Mouse (Mus musculus): ENCODE results near the gene RPS10-NUDT3. TPM values are rescaled to one million over a fixed set of nuclear protein-coding genes. Genes with fewer than 3 reads are reported as not detected.

The RPS10-NUDT3 gene
- polyA plus RNA-seq, 1 experiment from 2014 or later: not detected

DNA sequence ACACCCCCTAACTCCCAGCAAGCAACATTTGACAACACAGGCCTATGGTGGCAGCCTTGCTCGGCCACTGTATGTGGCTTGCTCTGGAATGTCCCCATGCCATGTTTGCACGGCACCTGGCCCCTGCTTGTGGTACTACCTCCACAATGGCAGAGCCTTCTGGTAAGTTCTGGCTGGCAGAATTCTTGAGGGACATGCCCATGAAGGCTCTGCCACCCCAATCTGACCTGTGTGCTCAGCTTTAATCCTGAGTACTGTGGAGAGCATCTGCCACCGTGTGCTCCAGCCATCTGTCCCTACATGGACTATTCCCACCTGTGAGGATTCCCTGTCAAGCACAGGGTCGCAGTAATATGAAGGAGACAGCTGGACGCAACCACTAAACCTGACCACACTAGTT is 34.2 kb downstream of the RPS10-NUDT3 start:
- H3K27me3 ChIP-seq (replicated peaks): no peaks in the 10 kb centered on the region
- no peak overlapping the region for H3K4me2 ChIP-seq
- ATAC-seq (ENCODE audit: insufficient read depth, low FRiP score, low read depth): no peak
- H3K27ac ChIP-seq: no peak overlapping the region
- H3K9me3 ChIP-seq: no peaks in the 10 kb centered on the region
- H3K9ac ChIP-seq: no peak overlapping the region
- H3K4me1 ChIP-seq: 0 out of 2 replicates have a peak, but pooled peaks cover 8% of the 10 kb centered on the region
- no peak overlapping the region for H3K4me3 ChIP-seq (replicated peaks)
- 74% methylated on average over 5 of the region's 5 CpGs for WGBS
- H3K36me3 ChIP-seq: peaks cover 8% of the 10 kb centered on the region

DNA sequence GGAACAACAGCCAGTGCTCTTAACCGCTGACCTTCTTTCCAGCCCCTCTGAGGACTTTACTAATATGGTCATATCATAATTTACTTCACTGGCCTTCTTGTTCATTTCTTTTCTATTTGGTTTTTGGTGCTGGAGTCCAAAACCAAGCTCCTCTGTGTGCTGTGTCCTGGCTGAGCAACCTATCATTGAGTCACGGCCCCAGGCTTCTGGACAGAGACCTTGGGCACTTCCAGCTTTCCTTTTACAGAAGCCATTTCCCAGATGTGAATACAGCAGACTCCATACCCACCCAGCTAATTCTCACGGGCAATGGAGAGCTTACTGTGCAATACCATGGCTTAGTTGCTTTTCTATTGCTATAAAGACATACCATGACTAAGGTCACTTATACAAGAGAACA is 34.7 kb downstream of the RPS10-NUDT3 start:
- Histone ChIP-seq H3K4me2 (no peak overlapping the region), H3K9ac (no peak overlapping the region), H3K27ac (no peak overlapping the region), H3K27me3 (replicated peaks) (no peaks in the 10 kb centered on the region), H3K36me3 (peaks cover 14% of the 10 kb centered on the region), H3K4me1 (0 out of 2 replicates have a peak, but pooled peaks cover 8% of the 10 kb centered on the region), H3K4me3 (replicated peaks) (no peak overlapping the region), H3K9me3 (no peaks in the 10 kb centered on the region)
- 76% methylated on average over 3 of the region's 3 CpGs for WGBS
- ATAC-seq (ENCODE audit: insufficient read depth, low FRiP score, low read depth): no peak

DNA sequence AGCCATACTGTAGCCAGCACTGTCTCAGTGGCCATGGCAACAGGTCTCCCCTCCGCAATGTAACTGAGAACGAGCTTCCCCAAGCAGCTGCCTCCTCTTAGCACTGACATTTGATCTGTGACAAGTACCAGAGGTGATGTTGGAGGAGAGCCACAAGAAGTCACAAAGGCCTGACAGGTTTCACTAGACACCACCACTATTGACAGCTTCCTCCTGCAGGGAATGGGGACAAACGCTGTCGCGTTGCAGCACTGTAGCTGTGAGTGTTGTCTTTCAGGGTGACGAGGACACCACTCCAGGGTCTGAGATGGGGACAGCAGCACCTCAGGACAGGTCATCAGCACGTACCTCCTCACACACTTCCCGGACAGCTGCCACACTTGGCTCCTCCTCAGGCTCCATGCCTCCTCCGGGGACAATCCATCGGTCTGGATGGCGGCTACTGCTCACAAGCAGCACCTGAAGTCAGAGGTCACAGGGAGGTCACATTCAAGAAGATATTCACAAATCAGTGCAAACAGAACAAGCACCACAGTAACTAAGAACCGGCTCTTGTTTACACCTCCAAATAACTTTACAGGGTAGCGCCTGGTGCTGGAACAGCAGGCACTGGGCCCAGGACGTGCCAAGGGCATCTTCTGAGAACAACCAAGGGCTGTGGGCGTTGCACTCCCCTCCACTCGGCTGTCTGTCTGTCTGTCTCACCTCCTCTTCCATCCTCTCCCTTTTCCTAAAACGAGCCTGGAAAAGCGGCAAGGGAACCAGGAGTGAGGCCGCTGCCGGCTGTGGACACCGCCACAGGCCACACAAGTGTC is 38.4 kb downstream of the RPS10-NUDT3 start:
- Histone ChIP-seq H3K27me3 (replicated peaks) (no peaks in the 10 kb centered on the region), H3K4me2 (no peak overlapping the region), H3K4me1 (peaks cover 5% of the 10 kb centered on the region; the same call in 1 of the 2 replicates), H3K27ac (no peak overlapping the region), H3K9me3 (no peaks in the 10 kb centered on the region), H3K4me3 (replicated peaks) (no peak overlapping the region), H3K36me3 (peaks cover 39% of the 10 kb centered on the region), H3K9ac (no peak overlapping the region)
- ATAC-seq (ENCODE audit: insufficient read depth, low FRiP score, low read depth): no peak
- 60% methylated on average over 21 of the region's 21 CpGs for WGBS

DNA sequence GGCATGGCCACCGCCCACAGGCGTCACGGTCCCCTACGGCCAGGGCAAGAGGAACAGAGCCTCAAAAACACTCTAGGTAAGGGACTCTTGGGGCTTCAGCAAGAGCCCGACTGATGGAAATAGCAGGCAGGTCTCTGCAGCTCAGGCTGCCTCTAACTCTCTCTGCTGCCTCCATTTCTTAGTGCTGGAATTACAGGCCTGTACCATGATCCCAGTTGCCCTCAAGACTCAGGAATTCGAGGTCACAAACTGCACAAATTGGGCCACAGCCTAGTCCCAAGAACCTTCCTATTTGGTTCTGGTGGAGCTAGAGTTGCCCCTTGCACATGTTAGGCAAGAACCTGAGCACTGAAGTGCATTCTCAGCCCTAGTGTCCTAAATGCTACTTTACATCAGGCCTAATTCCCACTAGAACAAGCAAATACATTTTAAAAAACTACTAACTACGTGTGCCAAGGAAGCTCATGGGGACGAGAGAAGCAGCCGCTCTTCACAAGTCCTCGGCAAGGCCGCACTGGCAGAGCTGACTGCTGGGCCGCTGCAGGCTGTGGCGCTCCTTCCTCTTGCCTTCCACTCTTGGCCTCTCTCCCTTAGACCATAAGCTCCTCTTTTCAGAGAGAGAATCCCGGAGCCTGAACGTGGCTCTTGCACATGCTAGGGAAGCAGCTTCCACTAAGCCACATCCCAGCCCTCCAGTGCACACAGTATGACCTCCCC is 39.2 kb downstream of the RPS10-NUDT3 start:
- Histone ChIP-seq H3K9ac (no peak overlapping the region), H3K4me3 (replicated peaks) (no peak overlapping the region), H3K27ac (no peak overlapping the region), H3K9me3 (no peaks in the 10 kb centered on the region), H3K4me1 (peaks cover 5% of the 10 kb centered on the region; the same call in 1 of the 2 replicates), H3K4me2 (no peak overlapping the region), H3K27me3 (replicated peaks) (no peaks in the 10 kb centered on the region), H3K36me3 (peaks cover 39% of the 10 kb centered on the region)
- ATAC-seq (ENCODE audit: insufficient read depth, low FRiP score, low read depth): no peak
- WGBS: 82% methylated on average over 15 of the region's 15 CpGs

DNA sequence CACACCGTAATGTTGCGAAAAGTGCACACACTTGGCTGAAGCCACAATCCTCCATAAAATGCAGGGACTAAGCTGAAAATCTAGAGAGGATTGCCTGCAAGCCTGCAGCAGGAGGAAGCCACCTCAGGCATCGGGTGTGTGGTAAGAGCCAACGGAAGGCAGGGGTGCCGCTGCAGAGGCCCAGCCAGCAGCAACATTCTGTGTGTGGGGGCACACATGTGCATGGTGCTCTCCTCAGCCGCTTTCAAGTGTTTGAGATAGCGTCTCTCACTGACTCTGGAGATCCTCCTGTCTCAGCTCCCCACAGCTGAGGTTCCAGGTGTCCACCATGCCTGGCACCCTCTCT is 42.5 kb downstream of the RPS10-NUDT3 start:
- Histone ChIP-seq H3K4me2 (no peak overlapping the region), H3K36me3 (peaks cover 44% of the 10 kb centered on the region), H3K9me3 (no peaks in the 10 kb centered on the region), H3K4me3 (replicated peaks) (no peak overlapping the region), H3K9ac (no peak overlapping the region), H3K4me1 (peaks cover 8% of the 10 kb centered on the region), H3K27ac (no peak overlapping the region), H3K27me3 (replicated peaks) (no peaks in the 10 kb centered on the region)
- 95% methylated on average over 7 of the region's 7 CpGs for WGBS
- no peak for ATAC-seq (ENCODE audit: insufficient read depth, low FRiP score, low read depth)

DNA sequence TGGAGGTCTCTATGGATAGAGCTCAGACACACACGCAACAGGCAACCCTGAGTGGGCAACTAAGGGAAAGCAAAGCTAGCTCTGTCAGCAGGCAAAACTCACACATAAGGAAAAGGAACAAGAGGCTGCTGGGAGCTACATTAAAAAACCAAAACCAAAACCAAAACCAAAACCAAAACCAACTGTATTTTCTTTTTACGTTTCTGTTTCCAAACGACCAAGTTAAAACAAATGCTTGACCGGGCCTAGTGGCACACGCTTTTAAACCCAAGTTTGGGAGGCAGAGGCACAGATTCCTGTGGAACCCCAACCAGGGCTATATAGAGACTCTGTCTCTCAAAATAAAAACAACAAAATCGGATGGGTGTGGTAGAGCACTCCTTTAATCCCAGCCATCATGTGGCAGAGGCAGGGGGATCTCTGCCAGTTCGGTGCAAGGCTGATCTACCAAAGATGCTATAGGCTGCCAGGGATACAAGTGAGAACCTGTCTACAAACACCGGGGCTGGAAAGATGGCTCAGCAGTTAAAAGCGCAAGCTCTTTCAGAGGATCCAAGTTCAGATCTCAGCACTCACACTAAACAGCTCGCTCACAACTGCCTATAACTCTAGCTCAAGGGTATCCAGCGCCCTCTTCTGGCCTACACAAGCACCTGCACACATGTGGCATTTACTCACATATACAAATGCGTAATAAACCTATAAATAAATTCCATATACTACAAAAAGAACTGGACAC is 43.0 kb downstream of the RPS10-NUDT3 start:
- Histone ChIP-seq H3K4me1 (peaks cover 8% of the 10 kb centered on the region), H3K36me3 (peaks cover 49% of the 10 kb centered on the region), H3K27ac (0 out of 2 replicates have a peak overlapping the region, but pooled peaks have one; percentile 4), H3K4me2 (no peak overlapping the region), H3K9me3 (no peaks in the 10 kb centered on the region), H3K9ac (no peak overlapping the region), H3K27me3 (replicated peaks) (no peaks in the 10 kb centered on the region), H3K4me3 (replicated peaks) (no peak overlapping the region)
- ATAC-seq (ENCODE audit: insufficient read depth, low FRiP score, low read depth): no peak
- 86% methylated on average over 12 of the region's 12 CpGs for WGBS

DNA sequence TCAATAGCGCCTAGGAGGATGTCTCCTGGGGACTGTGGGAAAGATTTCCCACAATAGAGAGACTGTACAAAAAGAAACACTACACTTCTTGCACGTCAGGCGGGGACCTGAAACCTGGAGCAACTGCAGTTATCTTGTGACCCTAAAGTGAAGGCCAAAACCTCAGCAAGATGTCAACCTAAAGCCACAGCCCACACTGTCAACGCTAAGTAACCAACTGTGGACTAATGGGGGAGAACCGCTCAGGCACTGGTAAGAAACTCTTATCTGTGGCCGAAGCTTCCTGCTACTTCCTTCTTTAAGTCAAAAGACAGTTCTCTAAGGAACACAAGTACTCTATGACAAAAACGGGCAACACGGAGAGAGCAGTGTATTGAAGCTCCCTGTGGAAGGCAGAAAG is 46.8 kb downstream of the RPS10-NUDT3 start:
- Histone ChIP-seq H3K4me1 (peaks cover 8% of the 10 kb centered on the region), H3K9me3 (no peaks in the 10 kb centered on the region), H3K27me3 (replicated peaks) (no peaks in the 10 kb centered on the region), H3K4me2 (no peak overlapping the region), H3K9ac (no peak overlapping the region), H3K27ac (no peak overlapping the region), H3K36me3 (peaks cover 29% of the 10 kb centered on the region), H3K4me3 (replicated peaks) (no peak overlapping the region)
- ATAC-seq (ENCODE audit: insufficient read depth, low FRiP score, low read depth): no peak
- 73% methylated on average over 8 of the region's 8 CpGs for WGBS

DNA sequence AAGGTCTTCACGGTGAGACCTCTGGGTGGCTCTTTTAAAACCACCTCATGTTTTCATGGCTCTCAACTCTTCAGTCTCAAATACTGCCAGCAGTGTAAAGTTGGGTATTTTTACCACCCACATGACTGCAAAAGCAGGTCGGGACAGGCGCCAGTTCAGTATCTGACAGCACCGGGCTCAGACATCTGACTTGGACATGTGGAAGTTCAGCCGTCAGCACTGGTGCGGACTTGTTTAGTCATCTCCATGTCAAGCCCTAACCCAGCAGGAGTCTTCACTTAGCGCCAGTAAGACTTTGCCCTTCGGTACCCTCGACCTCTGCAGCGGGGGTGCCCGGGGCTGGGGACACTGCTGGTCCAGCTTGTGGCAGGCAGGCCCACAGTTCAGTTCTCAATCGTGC is 47.8 kb downstream of the RPS10-NUDT3 start:
- Histone ChIP-seq H3K36me3 (peaks cover 29% of the 10 kb centered on the region), H3K4me2 (no peak overlapping the region), H3K27ac (no peak overlapping the region), H3K27me3 (replicated peaks) (no peaks in the 10 kb centered on the region), H3K9me3 (no peaks in the 10 kb centered on the region), H3K9ac (no peak overlapping the region), H3K4me3 (replicated peaks) (no peak overlapping the region), H3K4me1 (peaks cover 8% of the 10 kb centered on the region)
- ATAC-seq (ENCODE audit: insufficient read depth, low FRiP score, low read depth): no peak
- WGBS: 82% methylated on average over 12 of the region's 12 CpGs

DNA sequence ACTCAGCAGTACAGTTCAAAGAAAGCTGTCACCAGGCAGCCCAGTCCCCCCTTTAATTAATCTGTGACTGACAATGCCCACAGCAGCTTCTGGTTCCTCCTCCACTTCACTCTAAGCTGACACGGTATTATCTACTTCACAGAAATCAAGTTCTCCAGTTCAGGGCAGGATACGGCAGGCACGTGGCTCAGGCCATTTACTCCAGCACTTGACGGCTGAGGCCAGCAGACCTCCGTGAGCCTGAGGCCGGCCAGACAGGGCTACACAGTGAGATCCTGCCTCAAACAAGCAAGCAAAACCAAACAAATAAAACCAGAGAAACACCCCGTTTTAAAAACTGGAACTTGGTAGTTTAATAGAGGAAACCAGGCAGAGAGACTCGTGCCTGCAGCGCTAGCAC is 48.4 kb downstream of the RPS10-NUDT3 start:
- no peaks in the 10 kb centered on the region for H3K27me3 ChIP-seq (replicated peaks)
- peaks cover 30% of the 10 kb centered on the region for H3K36me3 ChIP-seq
- no peak overlapping the region for H3K27ac ChIP-seq
- no peak for ATAC-seq (ENCODE audit: insufficient read depth, low FRiP score, low read depth)
- H3K9me3 ChIP-seq: no peaks in the 10 kb centered on the region
- no peak overlapping the region for H3K9ac ChIP-seq
- H3K4me2 ChIP-seq: no peak overlapping the region
- no peak overlapping the region for H3K4me3 ChIP-seq (replicated peaks)
- 52% methylated on average over 9 of the region's 9 CpGs for WGBS
- peaks cover 3% of the 10 kb centered on the region; the same call in 1 of the 2 replicates for H3K4me1 ChIP-seq

DNA sequence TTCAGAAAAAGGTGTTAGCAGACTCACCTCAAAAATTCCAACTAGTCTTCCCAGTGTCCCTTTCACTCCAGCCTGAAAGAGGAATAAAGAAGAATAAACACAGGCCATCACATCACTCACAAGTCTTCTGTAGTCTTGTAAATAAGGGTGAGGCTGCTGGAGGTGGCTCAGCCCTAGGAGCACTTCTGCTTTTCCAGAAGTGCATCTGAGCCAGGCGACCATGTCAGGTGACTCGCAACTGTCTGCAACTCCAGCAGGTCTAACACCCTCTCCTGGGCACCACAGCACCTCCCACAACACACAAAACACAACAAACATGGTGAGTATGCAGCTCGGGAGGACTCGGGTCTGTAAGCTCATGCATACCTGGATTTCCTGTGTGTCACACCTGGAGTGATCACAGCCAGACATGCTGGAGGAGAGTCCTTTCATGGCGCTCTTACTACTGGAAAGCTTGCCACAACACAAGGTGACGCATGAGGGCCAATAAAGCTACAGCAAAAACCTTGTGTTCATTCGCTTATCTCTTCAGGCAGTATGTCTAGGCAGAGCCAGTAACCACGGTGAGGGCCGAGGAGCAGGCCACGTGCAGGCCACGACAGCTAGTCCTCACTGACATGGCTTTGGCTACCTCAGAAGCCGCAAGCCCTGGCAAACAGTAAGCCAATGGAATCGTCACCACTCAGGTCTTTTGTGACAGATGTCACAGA is 51.7 kb downstream of the RPS10-NUDT3 start:
- H3K4me3 ChIP-seq (replicated peaks): no peak overlapping the region
- H3K36me3 ChIP-seq: peaks cover 44% of the 10 kb centered on the region
- no peaks in the 10 kb centered on the region for H3K9me3 ChIP-seq
- H3K27me3 ChIP-seq (replicated peaks): no peaks in the 10 kb centered on the region
- 81% methylated on average over 13 of the region's 13 CpGs for WGBS
- peaks cover 3% of the 10 kb centered on the region; the same call in 1 of the 2 replicates for H3K4me1 ChIP-seq
- ATAC-seq (ENCODE audit: insufficient read depth, low FRiP score, low read depth): no peak
- no peak overlapping the region for H3K4me2 ChIP-seq
- no peak overlapping the region for H3K27ac ChIP-seq
- no peak overlapping the region for H3K9ac ChIP-seq

DNA sequence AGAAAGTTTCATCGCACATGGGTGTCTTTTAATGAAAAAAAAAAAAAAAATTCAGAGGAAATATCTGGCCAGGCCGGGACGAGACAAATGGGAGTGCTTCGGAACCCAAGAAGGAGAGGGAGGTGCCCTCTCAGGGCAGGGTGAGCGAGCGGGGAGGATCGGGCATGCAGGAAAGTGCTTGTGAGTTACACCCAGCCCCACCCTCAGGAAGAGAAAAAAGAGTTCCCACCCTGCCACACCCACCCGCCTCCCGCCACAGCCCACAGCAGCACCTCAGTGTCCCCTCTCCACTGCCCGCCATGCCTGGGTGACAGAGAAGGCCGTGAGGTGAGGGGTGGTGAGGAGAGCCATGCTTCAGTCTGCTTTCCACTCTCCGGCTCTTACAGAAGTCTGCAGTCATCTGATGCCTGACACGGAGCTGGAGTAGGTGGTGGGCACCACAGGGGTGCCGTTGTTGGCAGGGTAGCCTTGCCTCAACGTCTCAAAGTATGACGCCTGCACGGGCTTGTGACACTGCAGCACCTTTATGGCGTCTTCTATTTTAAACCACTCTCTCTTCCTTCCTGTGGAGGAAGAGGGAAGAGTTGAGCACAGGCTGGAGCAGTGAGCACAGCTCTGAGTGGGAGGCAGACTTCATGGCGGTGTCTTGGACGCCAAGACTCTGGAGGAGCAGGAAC is 54.5 kb downstream of the RPS10-NUDT3 start:
- no peaks in the 10 kb centered on the region for H3K27me3 ChIP-seq (replicated peaks)
- H3K4me2 ChIP-seq: no peak overlapping the region
- no peak for ATAC-seq (ENCODE audit: insufficient read depth, low FRiP score, low read depth)
- H3K27ac ChIP-seq: no peak overlapping the region
- H3K9me3 ChIP-seq: no peaks in the 10 kb centered on the region
- no peak overlapping the region for H3K4me3 ChIP-seq (replicated peaks)
- H3K4me1 ChIP-seq: 0 out of 2 replicates have a peak, but pooled peaks cover 1% of the 10 kb centered on the region
- 78% methylated on average over 20 of the region's 20 CpGs for WGBS
- no peak overlapping the region for H3K9ac ChIP-seq
- H3K36me3 ChIP-seq: peaks cover 39% of the 10 kb centered on the region
